Mouse (Mus musculus) intestine, embryonic 16.5 days (tissue): Measurements from ENCODE around the gene Sec14l4. TPM values are rescaled to one million over a fixed set of nuclear protein-coding genes. Genes with fewer than 3 reads are reported as not detected.

Experiments
- ATAC-seq: fragments of 200-750 bp; cut with Nextera tagmentation; 2 replicates; pipeline ENCODE4 v1.8.0; 2017; ENCODE audit warnings: moderate TSS enrichment, moderate library complexity
- H3K27ac ChIP-seq: fragments of 300-500 bp; sonication (generic); 2 replicates; pipeline ENCODE4 v1.5.1; 2014; ENCODE audit warnings: mild to moderate bottlenecking, low read length
- H3K27me3 ChIP-seq: fragments of 300-500 bp; sonication (generic); replicated peaks from 2 replicates; pipeline ENCODE4 v1.6.1; 2014; ENCODE audit warnings: low read length, control low read depth, mixed read lengths; ENCODE audit not compliant: control insufficient read depth, insufficient read depth
- H3K36me3 ChIP-seq: fragments of 300-500 bp; sonication (generic); 2 replicates; pipeline ENCODE4 v1.6.1; 2014; ENCODE audit warnings: low read length, control low read depth; ENCODE audit not compliant: control insufficient read depth, insufficient read depth
- H3K4me1 ChIP-seq: fragments of 300-500 bp; sonication (generic); 2 replicates; pipeline ENCODE4 v1.6.1; 2014; ENCODE audit warnings: low read length, control low read depth, mixed read lengths; ENCODE audit not compliant: control insufficient read depth, insufficient read depth
- H3K4me2 ChIP-seq: fragments of 300-500 bp; sonication (generic); 2 replicates; pipeline ENCODE4 v1.6.1; 2014; ENCODE audit warnings: low read depth, low read length, control low read depth
- H3K4me3 ChIP-seq: fragments of 300-500 bp; sonication (generic); 2 replicates; pipeline ENCODE4 v1.5.1; 2014; ENCODE audit warnings: mild to moderate bottlenecking, low read length
- H3K9ac ChIP-seq: fragments of 300-500 bp; sonication (generic); 2 replicates; pipeline ENCODE4 v1.6.1; 2014; ENCODE audit warnings: low read depth, low read length
- H3K9me3 ChIP-seq: fragments of 300-500 bp; sonication (generic); 2 replicates; pipeline ENCODE4 v1.6.1; 2016; ENCODE audit warnings: low read length, control low read depth; ENCODE audit not compliant: control insufficient read depth
- WGBS: fragments of 180-500 bp; shearing (Covaris S2); extraction: QIAGEN DNeasy Blood & Tissue Kit; methylation state at CpG from one replicate; pipeline ENCODE4 v1.1.7; 2014; 5-methylcytosine and 5-hydroxymethylcytosine counted together
- polyA plus RNA-seq: library from polyadenylated mRNA; unstranded; fragments of >200 nt; fragmentation: Nextera tagmentation; extraction: Ambion mirVana; gene quantifications from 2 replicates; pipeline ENCODE4 v1.2.1, GENCODE M21; 2015

The Sec14l4 gene
- polyA plus RNA-seq, 1 experiment from 2014 or later, result 0.56 TPM

GRCm38 (mm10) chr11:4035916-4036315, 4.7 kb downstream of the Sec14l4 start:
- H3K27me3 ChIP-seq, result no peaks in the 10 kb centered on the region
- no peak overlapping the region for H3K4me2 ChIP-seq
- no peaks in the 10 kb centered on the region for H3K36me3 ChIP-seq
- 87% methylated on average over 6 of the region's 6 CpGs for WGBS
- H3K4me3 ChIP-seq, result no peak overlapping the region
- peak; percentile 23; the same call in 1 of the 2 replicates for ATAC-seq
- no peak overlapping the region for H3K9ac ChIP-seq
- no peaks in the 10 kb centered on the region for H3K9me3 ChIP-seq
- no peaks in the 10 kb centered on the region for H3K4me1 ChIP-seq
- no peak overlapping the region for H3K27ac ChIP-seq

GRCm38 (mm10) chr11:4036365-4037084, 5.3 kb downstream of the Sec14l4 start:
- Histone ChIP-seq H3K9ac (no peak overlapping the region), H3K4me1 (no peaks in the 10 kb centered on the region), H3K27me3 (no peaks in the 10 kb centered on the region), H3K4me3 (no peak overlapping the region), H3K4me2 (no peak overlapping the region), H3K9me3 (no peaks in the 10 kb centered on the region), H3K36me3 (no peaks in the 10 kb centered on the region), H3K27ac (no peak overlapping the region)
- no peak for ATAC-seq
- WGBS, result 75% methylated on average over 9 of the region's 9 CpGs

- no peak for ATAC-seq
- Histone ChIP-seq H3K4me3 (no peak overlapping the region), H3K4me2 (no peak overlapping the region), H3K27me3 (no peaks in the 10 kb centered on the region), H3K9me3 (no peaks in the 10 kb centered on the region), H3K9ac (no peak overlapping the region), H3K36me3 (no peaks in the 10 kb centered on the region), H3K4me1 (no peaks in the 10 kb centered on the region), H3K27ac (no peak overlapping the region)
- 90% methylated on average over 4 of the region's 4 CpGs for WGBS
Measured at GRCm38 (mm10) chr11:4039951-4040350, 8.7 kb downstream of the Sec14l4 start.

- no peak overlapping the region for H3K4me3 ChIP-seq
- H3K9ac ChIP-seq, result no peak overlapping the region
- no peaks in the 10 kb centered on the region for H3K36me3 ChIP-seq
- no peak for ATAC-seq
- H3K4me1 ChIP-seq, result no peaks in the 10 kb centered on the region
- WGBS, result 85% methylated on average over 6 of the region's 6 CpGs
- no peak overlapping the region for H3K27ac ChIP-seq
- no peaks in the 10 kb centered on the region for H3K9me3 ChIP-seq
- no peaks in the 10 kb centered on the region for H3K27me3 ChIP-seq
- H3K4me2 ChIP-seq, result no peak overlapping the region
Measured at GRCm38 (mm10) chr11:4041123-4041625, 9.9 kb downstream of the Sec14l4 start.

- 91% methylated on average over 7 of the region's 7 CpGs for WGBS
- H3K36me3 ChIP-seq, result no peaks in the 10 kb centered on the region
- H3K4me3 ChIP-seq, result no peak overlapping the region
- H3K4me2 ChIP-seq, result no peak overlapping the region
- no peaks in the 10 kb centered on the region for H3K4me1 ChIP-seq
- no peaks in the 10 kb centered on the region for H3K9me3 ChIP-seq
- no peak overlapping the region for H3K9ac ChIP-seq
- no peaks in the 10 kb centered on the region for H3K27me3 ChIP-seq
- no peak overlapping the region for H3K27ac ChIP-seq
- no peak for ATAC-seq
Measured at GRCm38 (mm10) chr11:4043081-4043480, 11.8 kb downstream of the Sec14l4 start.

GRCm38 (mm10) chr11:4046526-4046925, 15.3 kb downstream of the Sec14l4 start:
- Histone ChIP-seq H3K9ac (no peak overlapping the region), H3K4me1 (no peaks in the 10 kb centered on the region), H3K9me3 (no peaks in the 10 kb centered on the region), H3K27me3 (no peaks in the 10 kb centered on the region), H3K27ac (no peak overlapping the region), H3K4me3 (no peak overlapping the region), H3K4me2 (no peak overlapping the region), H3K36me3 (no peaks in the 10 kb centered on the region)
- 49% methylated on average over 5 of the region's 5 CpGs for WGBS
- ATAC-seq, result peak; percentile 40; the same call in 1 of the 2 replicates

GRCm38 (mm10) chr11:4047766-4048165, 16.5 kb downstream of the Sec14l4 start:
- ATAC-seq, result no peak
- Histone ChIP-seq H3K4me3 (no peak overlapping the region), H3K4me1 (no peaks in the 10 kb centered on the region), H3K9me3 (no peaks in the 10 kb centered on the region), H3K4me2 (no peak overlapping the region), H3K27ac (no peak overlapping the region), H3K27me3 (no peaks in the 10 kb centered on the region), H3K36me3 (no peaks in the 10 kb centered on the region), H3K9ac (no peak overlapping the region)
- 92% methylated on average over 2 of the region's 2 CpGs for WGBS

- no peaks in the 10 kb centered on the region for H3K9me3 ChIP-seq
- WGBS, result 90% methylated on average over 6 of the region's 6 CpGs
- no peak for ATAC-seq
- H3K4me1 ChIP-seq, result no peaks in the 10 kb centered on the region
- no peaks in the 10 kb centered on the region for H3K27me3 ChIP-seq
- H3K4me3 ChIP-seq, result no peak overlapping the region
- H3K36me3 ChIP-seq, result no peaks in the 10 kb centered on the region
- no peak overlapping the region for H3K27ac ChIP-seq
- H3K4me2 ChIP-seq, result no peak overlapping the region
- no peak overlapping the region for H3K9ac ChIP-seq
Measured at GRCm38 (mm10) chr11:4048438-4048837, 17.2 kb downstream of the Sec14l4 start.

GRCm38 (mm10) chr11:4053586-4053985, 22.3 kb downstream of the Sec14l4 start:
- Histone ChIP-seq H3K36me3 (no peaks in the 10 kb centered on the region), H3K4me3 (no peak overlapping the region), H3K27me3 (no peaks in the 10 kb centered on the region), H3K27ac (no peak overlapping the region), H3K4me2 (no peak overlapping the region), H3K4me1 (no peaks in the 10 kb centered on the region), H3K9me3 (no peaks in the 10 kb centered on the region), H3K9ac (no peak overlapping the region)
- no peak for ATAC-seq
- 22% methylated on average over 5 of the region's 5 CpGs for WGBS
